Mouse (Mus musculus) liver, adult 2 months (tissue): Measurements from ENCODE around the gene Cd300a.

Experiments
- CTCF ChIP-seq: fragments of 200-500 bp; IDR thresholded peaks from 2 replicates; pipeline ENCODE4 v1.5.1; 2011; ENCODE audit warnings: low read depth, low read length, control low read depth
- POLR2A ChIP-seq: fragments of 200-500 bp; IDR thresholded peaks from 2 replicates; pipeline ENCODE4 v1.6.1; 2011; ENCODE audit warnings: low read length, control low read depth; ENCODE audit not compliant: insufficient read depth; ENCODE audit errors: extremely low read depth

GRCm38 (mm10) chr11:114884380-114885100 lies 5.3 kb upstream of the Cd300a start:
- TF ChIP-seq POLR2A = no peak
- TF ChIP-seq CTCF = no peak
